Mouse (Mus musculus) bone marrow macrophage, adult 2 months (primary cell): ENCODE results near the gene Arhgef7. TPM values are rescaled to one million over a fixed set of nuclear protein-coding genes. Genes with fewer than 3 reads are reported as not detected.
"Not testable (repeated sequence)": the region's sequence is repeated elsewhere in the genome, so short reads cannot be mapped to it uniquely, and the experiment has no call there.

Source experiments
- H3K27ac ChIP-seq: 2 replicates; pipeline ENCODE4 v1.5.1; 2012; ENCODE audit warnings: low read depth, low read length; ENCODE audit not compliant: insufficient read depth
- H3K4me1 ChIP-seq: 2 replicates; pipeline ENCODE4 v1.6.1; 2012; ENCODE audit warnings: low read length; ENCODE audit not compliant: control insufficient read depth, insufficient read depth
- H3K4me3 ChIP-seq: 2 replicates; pipeline ENCODE4 v1.5.1; 2012; ENCODE audit warnings: mild to moderate bottlenecking, low read length, moderate library complexity; ENCODE audit not compliant: insufficient read depth
- CTCF ChIP-seq: IDR thresholded peaks from 2 replicates; pipeline ENCODE4 v1.5.1; 2012; ENCODE audit warnings: low read depth, mild to moderate bottlenecking, low read length, moderate library complexity
- POLR2A ChIP-seq: IDR thresholded peaks from 2 replicates; pipeline ENCODE4 v1.6.1; 2012; ENCODE audit warnings: mild to moderate bottlenecking, low read depth, low read length, borderline replicate concordance
- polyA plus RNA-seq: library from polyadenylated mRNA; stranded (reverse); fragments of >200 nt; gene quantifications from 2 replicates; pipeline ENCODE4 v1.2.4, GENCODE M21; 2012; ENCODE audit not compliant: missing spikeins, insufficient read depth, insufficient read length

The Arhgef7 gene
- polyA plus RNA-seq, 1 experiment: 59.8 TPM

DNA sequence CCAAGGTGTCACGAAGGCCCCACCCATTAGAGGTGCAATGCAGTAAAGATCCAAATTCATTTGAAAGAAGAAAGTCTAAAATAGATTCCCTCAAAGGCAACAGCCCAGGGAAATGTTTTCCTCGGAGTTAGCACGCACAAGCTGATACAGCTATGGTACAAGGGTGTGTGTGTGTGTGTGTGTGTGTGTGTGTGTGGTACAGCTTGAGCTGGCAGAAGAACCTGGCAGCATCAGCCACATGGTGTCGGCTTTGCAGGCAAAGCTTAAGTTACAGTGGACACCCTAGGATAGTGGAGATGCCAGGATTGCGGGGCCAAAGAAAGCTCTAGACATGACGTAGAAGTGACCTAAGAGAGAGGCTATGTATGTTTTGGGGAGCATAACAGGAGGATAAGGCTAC, 119.3 kb downstream of the Arhgef7 start:
- no peak for TF ChIP-seq POLR2A
- no peak for TF ChIP-seq CTCF
- no peak overlapping the region for H3K27ac ChIP-seq
- no peaks in the 10 kb centered on the region for H3K4me1 ChIP-seq
- no peak overlapping the region for H3K4me3 ChIP-seq

DNA sequence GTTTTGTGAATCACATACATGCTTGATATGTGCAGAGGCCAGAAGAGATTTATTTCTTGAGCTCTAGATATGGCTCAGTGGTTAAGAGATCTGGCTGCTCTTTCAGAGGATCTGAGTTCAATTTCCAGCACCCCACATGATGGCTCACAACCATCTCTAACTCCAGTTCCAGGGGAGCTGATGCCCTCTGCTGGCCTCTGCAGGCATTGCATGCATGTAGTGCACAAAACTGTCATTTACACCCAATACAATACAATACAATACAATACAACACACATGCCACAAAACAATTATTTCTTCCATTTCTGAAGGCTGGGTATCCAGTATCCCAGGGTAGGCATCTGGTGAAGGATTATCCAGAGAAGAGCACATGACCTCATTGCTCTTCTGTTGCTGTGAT, 140.3 kb downstream of the Arhgef7 start:
- Histone ChIP-seq H3K27ac (no peak overlapping the region), H3K4me3 (no peak overlapping the region), H3K4me1 (no peaks in the 10 kb centered on the region)
- TF ChIP-seq POLR2A (no peak), CTCF (no peak; the same call in 1 of the 2 replicates)

DNA sequence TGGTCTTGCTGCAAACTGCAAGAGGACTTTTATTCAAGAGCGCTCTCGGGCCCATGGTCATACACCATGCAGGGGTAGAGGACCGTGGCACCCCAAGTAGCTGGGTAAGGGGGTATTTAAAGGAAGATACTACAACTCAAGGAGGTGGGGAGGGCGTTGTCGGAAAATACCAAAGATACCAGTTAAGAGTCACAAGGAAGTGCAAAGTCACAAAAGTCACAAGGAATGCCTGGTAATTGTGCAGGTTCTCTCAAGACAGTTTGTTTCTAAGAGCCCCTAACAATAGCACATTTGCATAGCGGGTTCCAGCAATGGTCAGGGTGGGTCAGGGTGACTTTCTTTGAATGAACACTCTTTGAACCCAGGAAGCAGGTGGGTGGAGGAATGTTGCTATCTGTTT, 146.7 kb downstream of the Arhgef7 start:
- not testable (repeated sequence) for H3K27ac ChIP-seq, H3K4me3 ChIP-seq, H3K4me1 ChIP-seq

DNA sequence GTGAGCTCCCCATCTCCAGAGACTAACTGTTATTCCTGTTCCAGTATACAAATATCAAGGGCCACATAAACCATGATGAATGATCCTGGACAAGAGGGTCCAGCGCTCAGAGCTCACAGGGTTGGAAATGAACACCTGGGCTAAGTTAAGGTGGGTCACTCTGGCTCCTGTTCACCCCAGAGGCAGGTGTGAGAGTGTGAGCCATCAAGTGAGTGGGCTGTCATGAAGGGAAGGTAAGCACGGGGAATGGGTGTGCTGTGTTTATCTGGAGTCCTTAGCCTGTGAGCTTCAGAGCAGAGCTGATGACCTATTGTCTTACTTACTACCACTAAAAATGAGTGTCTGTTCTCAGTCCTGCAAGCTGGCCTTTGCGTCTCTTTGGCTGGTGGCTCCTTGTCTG, 157.1 kb downstream of the Arhgef7 start:
- peaks cover 3% of the 10 kb centered on the region for H3K4me1 ChIP-seq
- H3K27ac ChIP-seq: no peak overlapping the region
- TF ChIP-seq CTCF (no peak), POLR2A (no peak)
- H3K4me3 ChIP-seq: no peak overlapping the region

Other genes with a start within 250 kb of the Arhgef7 start
- gene Rab20, start 249.0 kb upstream of the Arhgef7 start, polyA plus RNA-seq: 12.2 and 12.5 TPM in 2 replicates
- 45.1 and 48.0 TPM in 2 replicates for gene Naxd, start 230.2 kb upstream of the Arhgef7 start, polyA plus RNA-seq
- 19.5 and 27.3 TPM in 2 replicates for gene Cars2, start 176.9 kb upstream of the Arhgef7 start, polyA plus RNA-seq
- gene Ing1, start 172.2 kb upstream of the Arhgef7 start, polyA plus RNA-seq: 52.6 and 59.4 TPM in 2 replicates
- 23.0 and 25.8 TPM in 2 replicates for gene Ankrd10, start 92.0 kb upstream of the Arhgef7 start, polyA plus RNA-seq
- gene 1700016D06Rik, start 26.7 kb upstream of the Arhgef7 start, polyA plus RNA-seq: not detected in 2 replicates
- gene Tex29, start 112.8 kb downstream of the Arhgef7 start, polyA plus RNA-seq: not detected in 2 replicates